Mouse (Mus musculus) common myeloid progenitor, adult 5-6 weeks (primary cell): ENCODE results near the gene Zfp275. TPM values are rescaled to one million over a fixed set of nuclear protein-coding genes. Genes with fewer than 3 reads are reported as not detected.

Source experiments
- ATAC-seq: replicated peaks from 2 replicates; pipeline ENCODE4 v1.8.0; 2016; ENCODE audit warnings: low read depth, mild to moderate bottlenecking, moderate TSS enrichment, inconsistent platforms; ENCODE audit not compliant: poor library complexity, severe bottlenecking
- total RNA-seq: library from RNA; stranded (forward); fragments of 200-1000, 187-1606 nt; gene quantifications from 2 replicates; pipeline ENCODE4 v1.2.3, GENCODE M21; 2017

The Zfp275 gene
- total RNA-seq, 1 experiment from 2014 or later, result 10.1 TPM

DNA sequence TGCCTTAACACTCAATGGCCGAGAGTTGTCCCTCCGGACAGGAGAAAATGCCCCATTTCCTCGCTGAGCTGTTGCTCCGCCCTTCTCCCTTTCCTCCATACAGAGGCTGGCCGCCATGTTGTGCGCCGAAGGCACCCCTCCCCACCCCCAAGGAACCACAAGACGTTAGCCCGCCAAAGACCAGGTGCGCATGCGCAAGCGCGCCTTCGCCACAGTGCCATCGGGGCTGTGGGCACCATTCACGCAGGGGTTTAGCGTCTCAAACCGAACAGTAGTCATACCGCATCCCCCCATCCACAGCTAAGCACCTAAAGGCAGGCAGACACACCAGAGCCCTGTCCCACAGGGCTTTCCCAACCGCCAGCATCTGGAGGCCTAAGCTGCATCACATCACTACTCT is 58.5 kb downstream of the Zfp275 start:
- ATAC-seq, result no peak

- no peak for ATAC-seq
These were observed 59.2 kb downstream of the Zfp275 start for GRCm38 (mm10) chrX:73401616-73402015.

Other genes with a start within 250 kb of the Zfp275 start
- gene Xlr3a, start 245.5 kb upstream of the Zfp275 start, total RNA-seq, result 4.1 and 8.2 TPM in 2 replicates
- not detected in 2 replicates for gene Gm14685, start 225.6 kb upstream of the Zfp275 start, total RNA-seq
- gene Xlr5b, start 193.8 kb upstream of the Zfp275 start, total RNA-seq, result not detected in 2 replicates
- gene DXBay18, start 193.2 kb upstream of the Zfp275 start, total RNA-seq, result not detected in 2 replicates
- gene Spin2d, start 165.6 kb upstream of the Zfp275 start, total RNA-seq, result 1.1 TPM in 1 of 2 replicates, not detected in the other
- 3.2 and 7.7 TPM in 2 replicates for gene Xlr3b, start 150.4 kb upstream of the Zfp275 start, total RNA-seq
- gene Xlr4b, start 128.3 kb upstream of the Zfp275 start, total RNA-seq, result 20.1 and 36.6 TPM in 2 replicates
- gene F8a, start 114.3 kb upstream of the Zfp275 start, total RNA-seq, result 4.7 and 7.4 TPM in 2 replicates
- gene Xlr4c, start 99.5 kb upstream of the Zfp275 start, total RNA-seq, result 5.8 and 6.2 TPM in 2 replicates
- not detected in 2 replicates for gene Xlr3c, start 77.2 kb upstream of the Zfp275 start, total RNA-seq
- gene Xlr5a, start 49.6 kb upstream of the Zfp275 start, total RNA-seq, result not detected in 2 replicates
- gene Xlr5c, start 49.6 kb upstream of the Zfp275 start, total RNA-seq, result not detected in 2 replicates
- not detected in 2 replicates for gene Gm45015, start 5.8 kb upstream of the Zfp275 start, total RNA-seq
- gene Gm18336, start 56.1 kb downstream of the Zfp275 start, total RNA-seq, result not detected in 2 replicates
- not detected in 2 replicates for gene Zfp92, start 68.5 kb downstream of the Zfp275 start, total RNA-seq
- not detected in 2 replicates for gene Trex2, start 92.7 kb downstream of the Zfp275 start, total RNA-seq
- 46.3 and 111 TPM in 2 replicates for gene Haus7, start 116.4 kb downstream of the Zfp275 start, total RNA-seq
- gene Bgn, start 141.0 kb downstream of the Zfp275 start, total RNA-seq, result 0.59 TPM in 1 of 2 replicates, not detected in the other
- gene Atp2b3, start 160.5 kb downstream of the Zfp275 start, total RNA-seq, result not detected in 2 replicates